Mouse (Mus musculus) thymus, postnatal 36 days (tissue): ENCODE measurements around the gene Lsamp.
"Not testable (repeated sequence)": the region's sequence is repeated elsewhere in the genome, so short reads cannot be mapped to it uniquely, and the experiment has no call there.

Experiments used
- DNase-seq, 2 experiments: peaks; one replicate each; pipeline ENCODE4 v3.0.0; 2022; ENCODE audit warnings: mixed read lengths in 2 of 2

The Lsamp gene

DNA sequence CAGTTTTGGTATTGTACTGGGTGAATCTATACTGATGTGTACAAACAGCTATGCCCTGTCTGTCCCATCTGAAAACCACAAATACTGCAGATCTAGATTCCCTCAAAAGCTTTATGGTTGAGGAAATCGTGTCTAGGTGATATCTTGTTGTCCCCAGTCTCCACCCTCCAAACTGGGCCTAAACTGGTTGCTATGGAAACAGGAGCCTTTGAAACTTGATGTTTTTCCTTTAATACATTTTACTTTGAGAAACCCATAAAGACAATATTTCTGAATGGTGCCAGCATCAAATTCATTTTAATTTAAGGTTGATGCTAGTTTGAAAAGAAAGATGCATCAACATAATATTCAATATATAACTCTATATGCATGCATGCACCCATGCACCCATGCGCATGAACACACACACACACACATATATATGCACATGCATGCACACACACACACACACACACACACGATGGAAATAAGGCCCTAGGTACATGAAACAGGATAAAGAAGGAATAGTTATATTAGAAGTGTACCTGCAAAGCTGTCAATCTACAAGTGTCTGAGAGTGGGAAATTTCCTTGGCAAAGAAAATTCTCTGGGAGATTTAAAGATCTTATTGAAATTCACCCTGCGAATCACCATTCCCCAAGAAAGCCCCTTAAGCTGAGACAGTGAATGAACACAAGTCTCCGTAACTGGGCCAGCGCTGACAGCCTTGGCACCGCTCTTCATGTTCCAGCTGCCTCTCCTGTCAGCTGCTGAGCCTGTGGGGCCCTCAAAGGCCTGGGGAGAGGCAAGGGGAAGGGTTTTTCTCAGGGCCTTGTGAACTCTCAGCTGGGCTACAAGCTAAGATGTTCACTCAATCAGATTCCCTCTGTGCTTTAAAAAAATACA is 525.2 kb downstream of the Lsamp start:
- no peak for DNase-seq

DNA sequence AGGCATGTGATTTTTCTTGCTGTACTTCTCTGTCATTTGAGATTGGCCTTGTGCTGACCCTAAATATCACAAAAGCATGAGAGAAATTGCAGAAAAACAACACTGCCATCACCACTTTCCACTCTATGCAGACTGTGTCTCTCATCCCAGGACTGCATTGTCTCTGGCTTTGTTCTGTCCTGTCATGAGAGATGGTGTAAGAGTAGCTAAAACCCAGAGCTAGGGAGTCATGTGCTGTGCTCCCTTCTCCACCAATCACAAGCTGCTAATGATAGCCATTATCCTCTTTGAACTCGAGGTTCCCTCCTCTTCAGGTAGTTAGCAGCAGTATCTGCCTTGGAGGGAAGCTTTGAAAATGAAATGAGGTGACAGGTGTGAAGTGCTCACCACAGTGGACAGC is 552.6 kb downstream of the Lsamp start:
- DNase-seq, result no peak

DNA sequence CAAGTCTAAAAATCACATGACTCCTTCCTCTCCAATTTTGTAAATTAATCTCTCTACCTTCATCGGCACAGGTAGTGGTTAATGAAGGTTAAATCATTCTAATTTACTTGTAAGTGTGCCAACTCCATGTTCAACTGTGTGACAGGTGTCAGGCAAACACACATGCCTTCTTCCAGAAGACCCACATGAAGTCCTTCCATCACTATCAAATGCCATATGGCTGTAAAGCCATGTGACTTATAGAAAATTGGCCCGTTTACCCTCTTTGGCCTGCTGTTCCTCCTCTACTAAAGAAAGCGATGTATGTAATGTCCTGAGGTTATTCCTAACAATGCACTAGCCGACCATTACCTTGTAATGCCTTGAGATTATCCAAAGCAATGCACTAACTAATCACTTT is 565.5 kb downstream of the Lsamp start:
- no peak for DNase-seq

DNA sequence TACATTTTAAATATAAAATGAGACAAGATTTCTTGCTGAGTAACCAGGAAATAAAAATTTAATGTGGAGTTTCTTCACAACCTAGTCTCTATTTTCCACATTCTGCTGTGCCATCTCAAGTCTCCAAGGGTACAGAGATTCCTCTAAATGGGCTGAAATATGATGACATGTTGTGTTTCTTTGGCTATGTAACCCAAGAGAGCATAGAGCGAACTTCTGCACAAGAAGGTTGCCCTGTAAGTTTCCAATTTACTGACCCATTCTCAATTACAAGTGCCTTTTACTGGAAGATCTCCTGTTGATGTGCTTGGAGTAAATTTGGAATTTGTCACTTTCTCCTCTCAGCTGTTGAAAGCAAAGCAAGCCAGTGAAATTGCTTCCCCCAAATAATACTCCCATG is 571.4 kb downstream of the Lsamp start:
- DNase-seq, result no peak

DNA sequence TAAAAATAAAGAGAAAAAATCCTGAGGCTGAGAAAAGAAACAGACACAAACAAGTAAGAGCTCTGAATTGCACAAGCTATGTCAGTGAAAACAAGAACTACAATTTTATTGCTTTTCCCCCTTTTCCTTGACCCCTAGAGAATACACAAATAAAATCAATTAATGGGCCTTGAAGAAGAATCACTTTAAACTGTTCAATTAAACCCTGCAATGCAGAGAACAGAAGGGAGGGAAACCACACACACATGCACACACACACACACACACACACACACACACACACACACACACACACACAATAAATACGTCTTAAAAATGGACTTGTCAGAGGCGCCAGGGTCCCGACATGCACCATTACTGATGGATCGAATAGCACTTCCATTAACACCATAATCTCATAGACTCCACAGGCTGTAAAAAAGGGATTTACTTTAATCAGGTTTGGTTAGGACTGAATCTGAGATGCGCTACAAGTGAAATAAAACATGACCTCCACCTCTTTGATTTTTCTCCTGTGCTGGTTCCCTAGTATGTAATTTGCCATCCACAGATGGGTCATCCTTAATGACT is 573.6 kb downstream of the Lsamp start:
- DNase-seq, result no peak

DNA sequence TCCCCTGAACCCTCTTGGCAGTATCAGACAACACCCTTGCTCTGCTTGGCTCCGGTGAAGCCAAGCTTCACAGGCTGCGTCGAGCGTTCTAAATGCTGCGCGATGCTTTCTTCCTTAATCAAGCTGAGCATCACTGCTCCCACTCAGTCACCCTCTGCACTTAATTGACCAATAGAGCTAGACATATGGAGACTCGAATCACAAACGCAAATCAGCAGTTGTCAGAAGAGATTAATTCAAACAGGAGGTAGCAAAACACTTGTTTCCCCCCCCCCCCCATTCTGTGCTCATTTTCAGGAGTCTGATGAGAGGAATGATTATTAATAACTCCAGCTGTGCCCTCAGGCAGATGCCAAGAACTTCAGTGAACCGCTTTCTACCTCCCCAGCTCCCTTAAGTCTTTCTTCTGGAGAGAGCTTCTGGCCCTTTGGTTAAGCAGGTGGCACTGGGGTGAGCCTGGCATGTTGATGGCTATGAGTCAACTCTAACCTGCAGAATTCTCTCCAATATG is 583.3 kb downstream of the Lsamp start:
- DNase-seq, result no peak

DNA sequence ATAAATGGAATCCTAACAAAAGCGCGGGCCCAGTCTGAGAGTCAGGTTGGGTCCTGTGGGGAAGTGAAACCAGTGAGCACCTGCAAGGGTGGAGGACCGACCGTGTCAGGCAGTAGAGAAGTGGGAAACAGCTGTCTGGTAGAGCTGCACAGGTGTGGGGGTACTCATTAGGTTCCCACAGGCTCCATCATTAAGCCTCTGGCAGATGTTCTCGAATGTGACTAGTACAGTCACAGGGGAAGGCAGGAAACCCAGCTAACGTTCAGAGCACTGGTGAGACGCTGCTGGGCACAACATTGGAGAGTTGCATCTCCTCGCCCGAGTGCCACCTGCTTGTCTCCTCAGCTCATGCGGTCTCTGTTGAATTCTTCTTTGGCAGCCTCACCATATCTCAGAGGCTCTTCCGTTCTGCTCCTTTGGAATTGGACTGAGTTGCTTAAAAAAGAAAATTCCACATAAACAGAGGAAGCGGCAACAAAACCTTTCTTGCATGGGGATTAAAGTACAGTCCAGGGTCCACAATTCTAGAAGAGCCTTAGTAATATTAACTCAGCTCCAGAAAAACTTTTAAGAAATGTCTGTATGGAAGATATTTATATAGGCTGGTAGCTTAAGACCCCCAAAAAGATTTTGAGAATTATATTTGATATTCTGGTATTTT is 588.1 kb downstream of the Lsamp start:
- no peak for DNase-seq

DNA sequence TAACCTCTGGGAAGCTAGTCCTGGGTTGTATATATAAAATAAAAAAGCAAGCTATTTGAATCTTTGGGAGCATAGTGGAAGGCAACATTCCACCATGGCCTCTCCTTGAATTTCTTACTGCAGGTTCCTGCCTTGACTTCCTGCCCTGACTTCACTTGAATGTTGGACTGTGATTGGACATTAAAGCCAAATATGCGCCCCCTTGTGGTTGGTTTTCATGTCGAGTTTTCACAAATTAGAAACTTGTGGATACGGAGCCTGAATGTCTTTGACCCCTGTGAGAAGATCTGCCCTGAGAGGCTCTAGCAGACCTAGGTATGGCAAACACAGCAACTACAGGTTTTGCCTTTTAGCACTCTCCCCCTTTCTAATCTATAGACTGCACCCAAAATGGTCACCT is 597.9 kb downstream of the Lsamp start:
- DNase-seq, result no peak

DNA sequence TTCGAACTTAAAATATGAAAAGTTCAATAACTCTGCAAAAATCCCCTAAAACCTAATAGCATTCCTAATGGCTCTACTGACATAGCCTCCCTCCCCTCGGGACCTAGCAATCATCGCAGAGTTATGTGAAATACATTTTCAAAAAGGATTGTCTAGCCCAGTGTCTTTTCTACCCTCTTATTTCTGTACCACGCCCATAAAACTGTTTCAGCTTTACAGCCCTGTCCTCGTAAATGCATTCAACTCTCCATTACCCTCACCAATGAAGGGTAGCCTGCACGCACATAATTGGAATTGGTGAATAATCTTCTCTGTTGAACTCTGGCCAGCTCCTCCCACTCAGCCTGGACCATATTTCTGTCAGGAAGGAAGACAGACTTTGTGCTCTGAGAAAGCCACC is 609.0 kb downstream of the Lsamp start:
- no peak for DNase-seq

DNA sequence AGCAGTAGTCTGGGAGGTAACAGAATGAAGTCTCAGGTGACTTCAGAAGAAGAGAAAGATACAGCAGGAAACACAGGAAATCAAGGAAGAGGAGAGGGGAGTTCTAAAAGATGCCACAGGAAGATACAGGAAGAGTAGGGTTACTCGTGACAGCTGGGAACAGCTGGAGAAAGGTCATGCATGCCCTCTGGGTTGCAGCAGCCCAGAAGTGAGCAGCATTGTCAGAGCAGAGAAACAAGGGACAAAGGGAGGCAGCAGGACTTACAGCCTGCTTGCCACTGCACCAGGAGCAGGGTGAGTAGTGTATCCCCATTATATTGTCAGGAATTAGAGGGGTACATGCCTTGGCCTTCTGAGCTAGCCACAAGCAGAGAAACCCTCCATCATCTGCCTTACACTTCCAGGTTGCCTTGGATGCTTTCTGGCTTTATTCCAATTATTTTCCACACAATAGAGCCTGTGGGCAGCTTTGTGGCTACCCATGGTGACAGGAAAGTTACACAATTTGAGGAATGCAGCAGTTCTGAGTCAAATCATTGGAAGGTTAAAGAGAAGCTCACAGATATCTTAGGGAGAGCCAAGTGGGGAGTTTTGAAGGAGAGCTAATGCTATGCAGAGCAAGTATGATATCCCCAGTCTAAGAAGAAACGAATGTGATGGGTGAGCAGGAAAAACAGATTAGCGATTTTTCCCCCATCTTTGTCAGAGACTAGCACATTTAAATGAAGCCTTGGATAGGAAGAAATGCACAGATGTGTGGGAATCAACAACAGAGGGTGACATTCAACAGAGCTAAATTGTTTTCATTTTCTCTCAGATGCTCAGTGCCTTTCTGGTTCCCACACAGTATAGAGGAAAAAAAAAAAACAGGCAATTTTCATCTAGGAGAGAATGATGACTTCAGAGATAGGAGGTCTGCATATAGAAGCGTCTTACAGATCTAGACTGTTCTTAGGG is 617.5 kb downstream of the Lsamp start:
- no peak for DNase-seq

DNA sequence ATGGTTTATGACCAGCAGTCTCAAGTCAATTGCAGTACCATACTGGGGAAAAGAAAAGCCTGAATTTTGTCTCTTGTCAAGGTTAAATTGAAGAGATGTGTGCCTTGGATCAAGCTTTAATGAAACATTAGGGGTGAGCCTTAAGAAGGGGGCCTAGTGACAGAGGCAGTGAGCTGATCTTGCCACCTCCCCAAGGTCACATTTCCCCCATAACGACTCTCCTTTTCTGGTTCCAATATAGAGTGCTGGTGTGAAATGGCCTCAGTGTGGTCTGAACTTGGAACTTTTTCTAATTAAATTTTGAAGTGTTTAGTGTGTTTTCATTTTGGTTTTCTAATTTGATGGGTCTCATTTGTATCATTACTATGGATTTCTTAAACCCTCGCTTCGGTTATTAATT is 623.3 kb downstream of the Lsamp start:
- no peak for DNase-seq

DNA sequence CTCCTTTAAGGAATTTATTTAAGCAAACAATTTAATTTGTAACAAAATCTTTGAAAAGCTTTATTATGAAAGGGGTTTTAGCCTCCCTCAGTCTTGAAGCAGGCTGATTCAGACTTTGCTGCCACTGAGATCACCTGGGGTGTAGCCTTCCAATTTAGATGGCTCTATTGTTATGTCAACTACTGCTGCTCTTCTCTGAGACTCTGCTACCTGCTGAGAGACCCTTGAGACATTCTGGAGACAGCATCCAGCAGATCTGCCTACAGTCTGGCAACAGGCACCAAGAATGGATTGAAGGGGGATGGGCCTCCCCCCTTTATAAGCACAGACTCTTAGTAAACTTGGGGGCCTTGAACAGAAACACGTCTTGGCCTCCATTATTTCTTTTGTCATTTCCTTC is 632.5 kb downstream of the Lsamp start:
- DNase-seq, result not testable (repeated sequence)

DNA sequence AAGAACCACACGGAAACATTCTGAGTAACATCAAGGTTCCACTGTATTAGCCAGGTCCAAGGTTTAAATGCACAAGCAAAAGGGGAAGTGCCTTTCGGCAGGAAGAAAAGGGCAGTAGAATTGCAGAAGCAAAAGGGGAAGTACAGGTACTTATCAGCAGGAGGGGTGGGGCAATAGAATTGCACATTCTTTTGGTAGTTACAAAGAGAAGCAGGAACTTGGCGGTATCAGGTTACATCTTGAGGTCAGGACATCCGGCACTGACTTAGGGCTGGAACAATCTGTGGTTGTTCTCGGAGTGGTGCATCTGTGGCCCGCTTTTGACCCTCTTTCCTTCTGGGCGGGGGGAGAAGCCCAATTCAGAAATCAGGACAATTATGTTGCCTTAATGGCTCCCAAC is 636.9 kb downstream of the Lsamp start:
- DNase-seq, result not testable (repeated sequence)

DNA sequence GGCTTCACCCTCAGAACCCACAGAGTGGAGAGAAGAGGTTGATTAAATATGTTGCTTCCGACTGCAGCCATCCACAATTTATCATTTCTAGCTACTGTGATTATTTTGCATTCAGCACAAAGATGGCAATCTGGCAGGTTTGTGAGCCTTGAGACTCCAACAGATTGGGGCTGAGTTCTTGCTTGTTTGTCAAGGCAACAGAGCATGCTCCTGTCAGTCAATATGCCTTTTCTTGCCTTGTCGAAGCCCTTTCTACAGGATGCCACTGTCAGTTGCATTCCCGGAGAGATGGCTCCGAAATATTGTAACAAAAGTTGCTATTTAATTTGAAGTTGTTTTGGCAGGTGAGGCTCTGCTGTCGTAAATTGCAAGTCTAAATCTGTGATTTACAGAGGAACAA is 643.0 kb downstream of the Lsamp start:
- no peak for DNase-seq

DNA sequence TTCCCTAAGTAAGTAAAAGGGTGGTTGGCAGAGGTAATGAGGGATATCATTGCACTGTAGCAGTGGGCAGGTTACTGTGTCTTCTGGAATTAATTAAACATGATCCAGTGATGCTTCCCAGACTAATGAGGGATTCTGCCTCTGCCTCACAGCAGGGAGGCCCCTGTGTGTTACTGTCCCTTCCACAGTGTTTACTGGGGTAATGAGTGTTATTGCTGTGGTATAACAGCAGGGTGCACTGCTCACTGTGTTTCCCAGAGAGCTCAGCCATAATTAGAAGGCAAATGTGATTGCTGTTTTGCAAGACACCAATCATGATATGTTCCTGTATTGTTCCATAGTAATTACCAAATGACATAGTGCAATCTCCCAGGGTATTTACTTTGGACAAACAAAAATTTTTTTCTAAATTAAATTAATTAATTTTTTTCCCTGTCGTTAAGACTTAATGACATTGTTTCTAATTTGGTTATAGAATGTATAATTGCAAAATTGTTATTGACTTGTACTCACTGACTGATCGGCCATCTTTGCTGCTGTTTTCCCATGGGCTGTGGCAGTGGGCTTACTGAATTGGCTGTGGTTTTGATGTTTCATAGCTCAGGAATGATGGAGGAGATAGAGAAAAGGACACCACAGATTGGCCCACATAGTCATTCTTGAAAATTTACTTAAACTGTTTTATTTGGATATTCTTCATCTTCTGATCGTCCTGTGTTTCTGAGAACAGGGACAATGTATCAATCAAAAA is 655.6 kb downstream of the Lsamp start:
- DNase-seq, result no peak

DNA sequence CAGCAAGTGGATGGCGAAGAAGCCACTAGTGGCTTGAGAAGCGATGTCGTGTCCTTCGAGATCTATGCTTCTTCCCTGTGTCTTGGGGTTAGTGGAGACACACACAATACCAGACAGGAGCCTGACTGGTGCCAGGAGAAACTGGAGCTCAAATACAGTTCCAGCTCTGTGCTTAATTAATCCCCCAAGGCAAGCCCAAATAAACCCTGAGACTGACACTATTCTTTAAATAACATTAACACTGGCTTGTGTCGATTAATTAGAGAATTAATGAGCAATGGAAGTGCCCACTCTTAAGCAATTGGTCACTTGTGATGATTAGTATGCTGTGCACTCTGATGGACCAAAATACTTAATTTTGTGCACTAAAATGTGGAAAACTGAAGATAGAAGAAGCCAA is 668.6 kb downstream of the Lsamp start:
- no peak for DNase-seq

DNA sequence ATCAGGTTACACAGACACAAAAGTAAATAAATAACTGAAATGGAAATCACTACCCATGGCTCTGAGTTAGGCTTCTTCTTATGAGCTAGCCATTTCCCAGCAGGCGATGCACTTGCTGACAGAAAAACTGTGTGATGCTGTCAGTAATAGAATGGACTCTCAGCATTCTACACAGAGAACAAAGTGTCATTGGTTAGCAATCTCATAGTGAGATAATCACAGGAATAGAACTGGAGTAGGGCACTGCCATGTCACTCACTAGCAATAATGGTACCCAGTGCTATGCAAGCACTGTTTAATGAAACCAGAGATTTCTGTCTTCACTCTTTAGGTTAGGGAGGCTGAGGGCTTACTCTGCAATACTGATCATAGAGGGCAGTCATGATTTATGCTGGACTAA is 669.3 kb downstream of the Lsamp start:
- no peak for DNase-seq

DNA sequence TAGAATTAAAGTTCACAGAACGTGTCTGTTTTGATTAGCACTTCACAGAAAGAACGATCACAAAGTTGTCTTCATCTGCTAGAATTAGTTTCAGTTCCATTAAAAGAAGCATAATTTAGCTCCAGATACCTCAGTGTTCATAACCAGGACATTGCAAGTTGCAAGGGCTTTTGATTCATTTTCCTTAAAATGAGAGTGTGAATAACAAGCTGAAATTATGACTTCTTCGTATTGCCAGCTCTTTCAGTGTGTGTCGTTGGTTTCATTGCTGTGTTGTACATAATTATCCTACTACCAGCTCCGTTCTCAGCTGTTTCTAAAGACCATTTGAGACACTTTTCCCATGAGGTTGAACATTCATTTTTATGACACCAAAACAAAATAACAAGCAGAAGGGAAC is 672.2 kb downstream of the Lsamp start:
- DNase-seq, result no peak

DNA sequence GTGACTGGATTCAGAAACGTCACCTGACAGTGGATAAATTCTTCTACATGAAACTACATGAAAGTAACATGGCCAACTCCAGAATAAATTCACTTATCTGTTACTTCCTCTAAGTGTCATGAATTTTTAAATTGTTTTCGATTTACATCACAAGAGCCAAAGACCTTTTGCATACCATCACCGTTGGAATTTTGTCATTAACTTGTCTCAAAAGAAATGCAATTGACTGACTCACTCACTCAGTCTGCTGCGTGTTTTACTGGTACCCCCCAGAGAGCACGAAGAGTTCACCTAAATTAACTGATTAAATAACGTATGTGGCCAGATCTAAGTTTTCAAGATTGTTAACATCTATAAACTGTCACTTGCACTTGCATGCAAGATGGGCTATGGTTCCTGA is 672.7 kb downstream of the Lsamp start:
- no peak for DNase-seq

DNA sequence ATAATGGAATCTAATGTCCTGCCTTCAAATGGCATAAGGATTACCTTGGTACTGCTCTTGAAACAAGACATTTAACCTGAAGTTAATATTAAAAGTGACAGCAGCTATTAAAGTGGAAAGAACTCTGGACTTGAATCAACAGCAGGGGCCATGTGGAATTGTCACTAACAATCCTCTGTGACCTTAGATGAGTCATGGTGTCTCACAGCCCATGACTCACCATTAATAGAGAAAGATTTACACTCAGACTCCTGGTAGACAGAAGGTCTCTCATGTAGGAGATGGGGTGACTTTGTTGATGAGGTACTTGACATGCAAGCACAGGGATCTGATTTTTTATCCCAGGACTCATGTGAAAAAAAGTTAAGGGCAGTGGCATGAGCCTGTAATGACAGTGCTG is 701.4 kb downstream of the Lsamp start:
- no peak for DNase-seq

DNA sequence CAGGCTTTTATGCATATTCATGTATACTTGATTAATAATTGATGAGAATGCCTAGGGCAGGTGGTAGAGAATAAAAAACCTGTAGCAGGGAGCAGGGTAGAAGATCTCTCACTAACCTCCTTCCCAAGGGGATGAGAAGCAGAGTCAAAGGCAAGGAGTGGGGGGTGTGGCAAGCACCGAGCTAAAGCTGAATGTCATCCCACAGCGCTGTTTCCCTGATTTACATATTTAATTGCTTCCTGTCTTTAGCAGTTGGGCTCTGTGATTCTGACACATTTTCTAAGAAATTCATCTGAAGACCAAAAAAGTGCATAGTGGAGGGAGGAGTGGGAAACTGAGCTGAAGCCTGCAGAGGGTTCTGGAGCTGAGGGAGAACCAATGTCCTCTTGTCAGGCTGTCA is 708.1 kb downstream of the Lsamp start:
- DNase-seq, result no peak

DNA sequence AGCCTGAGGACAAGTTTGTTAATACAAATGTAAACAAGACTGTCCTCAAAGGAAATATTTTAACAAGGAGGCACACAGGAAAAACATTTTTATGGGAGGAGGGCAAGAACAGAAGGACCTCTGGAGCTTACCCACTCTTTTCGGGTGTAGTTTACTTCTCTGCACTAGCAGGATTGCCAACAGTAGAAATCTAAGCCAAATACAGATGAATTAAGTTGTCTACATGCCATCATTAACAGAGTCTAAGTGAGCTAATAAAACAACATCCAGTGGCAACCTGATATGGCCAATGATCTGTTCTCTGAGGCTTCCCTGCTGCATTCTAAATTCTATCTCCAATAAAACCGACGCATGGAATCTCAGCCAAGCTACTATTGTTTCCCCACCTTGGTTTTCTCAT is 713.1 kb downstream of the Lsamp start:
- no peak for DNase-seq
